Mouse (Mus musculus): ENCODE results near the gene D1Pas1.

Gene D1Pas1

DNA sequence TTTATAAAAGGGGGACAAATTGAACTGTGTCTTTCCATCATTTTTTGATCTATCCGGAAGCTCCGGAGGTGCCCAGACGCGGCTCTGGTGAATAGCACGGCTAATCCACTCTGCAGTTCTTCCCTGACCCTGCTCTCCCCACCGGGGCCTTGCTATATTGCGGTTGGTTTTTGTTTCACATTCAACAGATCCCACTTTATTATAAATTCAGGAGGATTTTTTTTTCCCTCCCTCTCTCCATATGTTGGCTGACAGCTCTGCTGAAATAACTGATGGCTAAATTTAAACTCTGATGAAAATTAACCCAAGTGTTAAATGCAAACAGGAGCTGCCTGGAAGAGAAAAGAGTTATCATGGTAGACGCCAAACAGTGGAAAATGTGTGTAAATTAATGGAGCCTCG is 21.1 kb downstream of the D1Pas1 start:
- no peak for DNase-seq (ENCODE audit: low spot score)

DNA sequence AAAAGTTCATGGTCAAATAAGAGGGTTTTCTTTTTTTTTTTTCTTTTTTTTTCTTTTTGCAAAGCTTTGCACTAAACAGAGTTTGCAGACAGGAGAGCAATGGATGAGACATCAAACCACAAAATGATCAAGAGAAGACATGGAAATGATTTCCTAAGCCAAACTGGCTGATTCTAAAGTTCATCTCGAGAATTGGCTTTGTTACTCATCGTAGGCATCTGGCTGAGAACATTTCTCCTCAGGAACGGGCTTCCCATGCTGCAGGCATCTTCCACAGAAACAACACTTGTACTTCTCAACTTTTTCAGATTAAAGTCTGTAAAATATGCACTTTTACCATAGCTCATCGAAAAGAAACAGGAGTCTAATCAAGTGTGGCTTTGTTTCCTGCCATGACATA is 21.6 kb downstream of the D1Pas1 start:
- DNase-seq (ENCODE audit: low spot score) = no peak

- no peak for DNase-seq (ENCODE audit: low spot score)
Observed at GRCm38 (mm10) chr1:186991473-186991872, 24.3 kb downstream of the D1Pas1 start.

DNA sequence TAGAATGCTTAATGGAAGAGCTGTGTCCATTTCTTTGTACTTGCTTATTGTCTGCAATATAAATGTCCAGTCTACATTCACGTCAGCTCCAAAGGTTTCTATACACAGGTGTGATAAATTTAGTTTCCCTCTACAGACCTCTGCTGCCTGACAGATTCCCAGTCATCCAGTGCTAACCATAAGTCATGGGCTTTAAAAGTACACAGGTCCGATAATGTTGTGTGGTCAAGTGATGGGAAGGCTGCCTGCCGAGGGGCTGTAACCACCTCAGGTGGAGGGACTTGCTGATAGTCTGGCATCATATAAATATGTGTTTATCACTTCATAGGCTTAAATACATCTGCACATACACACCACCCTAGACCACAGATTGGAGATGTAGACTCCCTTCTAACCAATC is 24.9 kb downstream of the D1Pas1 start:
- DNase-seq (ENCODE audit: low spot score) = no peak

GRCm38 (mm10) chr1:186997596-186998304 is 30.5 kb downstream of the D1Pas1 start:
- DNase-seq (ENCODE audit: low spot score) = no peak

- DNase-seq (ENCODE audit: low spot score) = no peak
Observed at GRCm38 (mm10) chr1:187003441-187003861, 36.2 kb downstream of the D1Pas1 start.

- DNase-seq (ENCODE audit: low spot score) = no peak
Observed at GRCm38 (mm10) chr1:187004306-187004705, 37.1 kb downstream of the D1Pas1 start.

- DNase-seq (ENCODE audit: low spot score) = no peak
Observed at GRCm38 (mm10) chr1:187006227-187006925, 39.2 kb downstream of the D1Pas1 start.

GRCm38 (mm10) chr1:187008236-187008635 is 41.0 kb downstream of the D1Pas1 start:
- no peak for DNase-seq (ENCODE audit: low spot score)

GRCm38 (mm10) chr1:187010071-187010470 is 42.9 kb downstream of the D1Pas1 start:
- no peak for DNase-seq (ENCODE audit: low spot score)

DNA sequence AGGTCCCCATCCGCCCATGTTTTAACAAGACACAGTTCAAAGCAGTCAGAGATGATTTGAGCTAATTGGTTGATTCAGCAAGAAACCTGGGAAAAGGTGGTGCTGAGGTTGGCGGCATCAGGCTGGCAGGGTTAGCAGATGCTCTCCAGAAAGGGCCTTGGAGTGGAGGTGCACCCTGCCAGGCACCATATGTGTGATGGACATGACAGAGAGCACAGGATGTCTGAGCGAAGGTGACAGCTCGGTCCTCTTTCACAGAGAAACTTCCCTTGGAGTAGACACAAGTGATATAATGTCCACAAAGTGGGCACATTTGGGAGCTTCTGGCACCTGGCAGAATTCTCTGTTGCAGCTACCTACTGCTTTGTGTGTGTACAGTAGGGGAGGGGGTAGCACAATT is 44.4 kb downstream of the D1Pas1 start:
- DNase-seq (ENCODE audit: low spot score) = no peak

- no peak for DNase-seq (ENCODE audit: low spot score)
Observed at GRCm38 (mm10) chr1:187014141-187014540, 46.9 kb downstream of the D1Pas1 start.

DNA sequence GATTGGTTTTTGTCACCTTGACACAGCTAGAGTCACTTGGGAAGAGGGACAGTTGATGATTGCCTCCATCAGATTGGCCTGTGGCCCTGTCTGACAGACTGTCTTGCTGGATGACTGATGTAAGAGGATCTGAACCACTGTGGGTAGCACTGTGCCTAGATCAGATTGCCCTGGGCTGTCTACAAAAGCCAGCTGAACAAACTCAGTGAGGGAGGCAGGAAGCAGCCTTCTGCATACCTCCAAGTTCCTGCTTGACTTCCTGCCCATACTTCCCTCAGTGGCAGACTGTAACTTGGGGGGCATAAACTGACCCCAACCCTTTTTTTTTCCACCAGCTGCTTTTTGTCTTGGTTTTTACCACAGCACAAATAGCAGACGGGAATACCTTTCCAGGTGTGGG is 48.5 kb downstream of the D1Pas1 start:
- no peak for DNase-seq (ENCODE audit: low spot score)

DNA sequence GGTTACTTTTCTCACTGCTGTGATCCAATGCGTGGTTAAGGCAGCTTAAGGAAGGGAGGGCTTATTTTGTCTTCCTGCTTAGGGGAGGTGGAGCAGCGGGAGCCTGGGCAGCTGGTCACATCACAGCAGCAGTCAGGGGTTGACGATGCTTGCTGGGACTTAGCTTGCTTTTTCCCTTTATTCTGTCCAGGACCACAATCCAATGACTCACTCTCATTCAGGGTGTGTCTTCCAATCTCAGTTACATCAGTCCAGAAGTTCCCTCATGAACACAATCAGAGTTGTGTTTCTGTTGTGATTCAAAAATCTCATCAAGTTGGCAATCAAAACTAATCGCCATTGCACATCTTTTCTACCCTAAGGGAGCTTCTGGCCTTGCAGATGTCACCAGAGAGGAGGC is 48.9 kb downstream of the D1Pas1 start:
- no peak for DNase-seq (ENCODE audit: low spot score)

GRCm38 (mm10) chr1:187020011-187020410 is 52.8 kb downstream of the D1Pas1 start:
- no peak for DNase-seq (ENCODE audit: low spot score)
